Mouse (Mus musculus) telencephalon, adult 2 months (tissue): ENCODE results near the gene Cbarp.
A peak's percentile ranks its signal among the peaks of the same experiment; 100 is the strongest.

Source experiments
- DNase-seq: peaks from one replicate; pipeline ENCODE4 v3.0.0-alpha.2; 2011; ENCODE audit warnings: low read depth, low spot score

Cbarp gene

GRCm38 (mm10) chr10:80130403-80131031 lies 10.1 kb downstream of the Cbarp start:
- DNase-seq: no peak

GRCm38 (mm10) chr10:80129846-80130245 lies 10.8 kb downstream of the Cbarp start:
- no peak for DNase-seq

- no peak for DNase-seq
Observed at GRCm38 (mm10) chr10:80127920-80128319, 12.7 kb downstream of the Cbarp start.

- no peak for DNase-seq
Observed at GRCm38 (mm10) chr10:80123932-80124562, 16.6 kb downstream of the Cbarp start.

GRCm38 (mm10) chr10:80121639-80122038 lies 19.0 kb downstream of the Cbarp start:
- no peak for DNase-seq

- DNase-seq: no peak
Observed at GRCm38 (mm10) chr10:80120146-80120545, 20.5 kb downstream of the Cbarp start.

GRCm38 (mm10) chr10:80118552-80118951 lies 22.1 kb downstream of the Cbarp start:
- no peak for DNase-seq

GRCm38 (mm10) chr10:80117736-80118135 lies 22.9 kb downstream of the Cbarp start:
- DNase-seq: no peak

- DNase-seq: no peak
Observed at GRCm38 (mm10) chr10:80116927-80117691, 23.5 kb downstream of the Cbarp start.

- DNase-seq: no peak
Observed at GRCm38 (mm10) chr10:80116563-80116926, 24.1 kb downstream of the Cbarp start.

GRCm38 (mm10) chr10:80115944-80116335 lies 24.7 kb downstream of the Cbarp start:
- no peak for DNase-seq

GRCm38 (mm10) chr10:80115290-80115943 lies 25.2 kb downstream of the Cbarp start, which contains the start of gene Stk11:
TSS of gene Stk11 (plus strand) at chr10:80115803.
- peak; percentile 100 for DNase-seq

- peak; percentile 71 for DNase-seq
Observed at GRCm38 (mm10) chr10:80114341-80115284, 26.0 kb downstream of the Cbarp start.

GRCm38 (mm10) chr10:80107678-80108077 lies 33.0 kb downstream of the Cbarp start:
- DNase-seq: no peak

GRCm38 (mm10) chr10:80105926-80106325 lies 34.7 kb downstream of the Cbarp start:
- no peak for DNase-seq

GRCm38 (mm10) chr10:80105460-80105859 lies 35.2 kb downstream of the Cbarp start, which contains the start of gene Sbno2:
TSS of gene Sbno2 (minus strand) at chr10:80105571.
- DNase-seq: no peak

- no peak for DNase-seq
Observed at GRCm38 (mm10) chr10:80104181-80104580, 36.5 kb downstream of the Cbarp start.

GRCm38 (mm10) chr10:80103032-80103431 lies 37.6 kb downstream of the Cbarp start:
- no peak for DNase-seq

GRCm38 (mm10) chr10:80102216-80102915 lies 38.3 kb downstream of the Cbarp start:
- DNase-seq: peak; percentile 46

GRCm38 (mm10) chr10:80100982-80101381 lies 39.7 kb downstream of the Cbarp start:
- no peak for DNase-seq
